Mouse (Mus musculus) layer of hippocampus, postnatal 14 days (tissue): ENCODE results near the gene Pkib. TPM values are rescaled to one million over a fixed set of nuclear protein-coding genes. Genes with fewer than 3 reads are reported as not detected.

ENCODE experiments used
- DNase-seq, 2 experiments: peaks; one replicate each; pipeline ENCODE4 v3.0.0; 2021 to 2022; ENCODE audit warnings: low spot score in 2 of 2, mixed read lengths in 1 of 2
- total RNA-seq, 2 experiments: library from RNA; stranded (reverse); gene quantifications; 2 replicates each; pipeline ENCODE4 v1.2.3; 2021

Pkib gene
- total RNA-seq, 2 experiments from 2014 or later = 7.6 to 10.5 TPM

GRCm38 (mm10) chr10:57727666-57728065, 95.9 kb downstream of the Pkib start:
- peak in 1 of 2 experiments; percentile 18 for DNase-seq

- no peak for DNase-seq
These were observed 99.9 kb downstream of the Pkib start for GRCm38 (mm10) chr10:57731672-57732071.

GRCm38 (mm10) chr10:57740733-57741132, 109.0 kb downstream of the Pkib start:
- DNase-seq = no peak

GRCm38 (mm10) chr10:57741351-57741750, 109.6 kb downstream of the Pkib start:
- no peak for DNase-seq

DNA sequence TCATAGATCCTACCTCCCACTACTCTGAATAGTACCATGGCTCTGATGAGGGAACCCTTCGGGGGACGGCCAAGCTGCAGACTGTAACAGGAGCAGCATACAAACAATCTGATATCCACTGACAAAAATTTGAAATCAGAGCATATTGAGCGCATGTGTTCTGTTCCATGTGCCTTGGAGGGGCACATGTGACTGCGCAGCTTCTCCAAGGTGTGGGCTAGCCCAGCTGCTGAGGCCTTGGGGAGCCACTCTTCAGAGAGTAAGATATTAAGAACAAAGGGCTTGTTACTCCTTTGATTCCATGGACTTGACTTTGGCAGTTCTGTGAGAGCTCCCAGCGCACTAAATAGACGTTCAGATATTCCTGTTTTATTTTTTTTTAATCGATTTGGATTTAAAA, 111.3 kb downstream of the Pkib start:
- peak in 1 of 2 experiments; percentile 1 for DNase-seq

GRCm38 (mm10) chr10:57743606-57744016, 111.8 kb downstream of the Pkib start:
- peak; percentile 68 to 73 for DNase-seq

- DNase-seq = peak; percentile 19 to 57
These were observed 112.5 kb downstream of the Pkib start for GRCm38 (mm10) chr10:57744128-57744765.

- no peak for DNase-seq
These were observed 113.7 kb downstream of the Pkib start for GRCm38 (mm10) chr10:57745452-57745851.

DNA sequence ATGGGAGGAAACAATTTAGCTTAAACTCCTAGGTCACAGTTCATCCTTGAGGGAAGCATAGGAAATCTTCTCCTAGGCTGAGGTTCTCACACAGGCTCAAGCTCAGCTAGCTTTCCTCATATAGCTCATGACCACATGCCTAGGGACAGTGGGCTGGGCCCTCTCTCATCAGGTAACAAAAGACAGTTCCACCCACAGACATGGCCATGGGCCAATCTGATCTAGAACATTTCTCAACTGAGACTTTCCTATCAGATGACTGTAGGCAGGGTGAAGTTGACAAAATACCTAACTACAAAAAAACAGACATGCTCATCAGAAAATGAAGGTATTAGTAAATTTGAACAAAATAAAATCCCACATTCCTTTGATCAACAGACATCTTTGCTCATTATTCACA, 115.3 kb downstream of the Pkib start:
- no peak for DNase-seq

- no peak for DNase-seq
These were observed 121.6 kb downstream of the Pkib start for GRCm38 (mm10) chr10:57753343-57753742.

- DNase-seq = no peak
These were observed 123.5 kb downstream of the Pkib start for GRCm38 (mm10) chr10:57755201-57755736.

DNA sequence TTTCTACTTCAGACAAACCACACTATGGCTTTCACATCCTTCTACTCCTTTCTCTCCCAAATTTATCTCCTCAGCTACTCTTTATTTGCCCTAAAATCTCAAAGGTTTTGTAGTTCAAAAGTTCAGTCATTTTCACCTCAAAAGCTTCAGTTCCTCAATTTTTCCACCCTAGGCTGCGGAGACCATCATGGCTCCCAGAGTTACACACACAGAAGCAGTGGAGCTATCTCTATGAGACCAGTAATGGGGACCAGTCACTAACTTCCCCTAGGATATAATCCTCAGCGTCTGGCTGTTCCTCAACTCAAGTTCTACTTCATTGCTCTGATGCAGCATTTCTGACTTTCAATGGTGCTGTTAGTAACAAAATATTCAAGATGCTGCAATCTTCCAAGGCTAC, 127.2 kb downstream of the Pkib start:
- DNase-seq = no peak

- no peak for DNase-seq
These were observed 128.9 kb downstream of the Pkib start for GRCm38 (mm10) chr10:57760694-57761093.

DNA sequence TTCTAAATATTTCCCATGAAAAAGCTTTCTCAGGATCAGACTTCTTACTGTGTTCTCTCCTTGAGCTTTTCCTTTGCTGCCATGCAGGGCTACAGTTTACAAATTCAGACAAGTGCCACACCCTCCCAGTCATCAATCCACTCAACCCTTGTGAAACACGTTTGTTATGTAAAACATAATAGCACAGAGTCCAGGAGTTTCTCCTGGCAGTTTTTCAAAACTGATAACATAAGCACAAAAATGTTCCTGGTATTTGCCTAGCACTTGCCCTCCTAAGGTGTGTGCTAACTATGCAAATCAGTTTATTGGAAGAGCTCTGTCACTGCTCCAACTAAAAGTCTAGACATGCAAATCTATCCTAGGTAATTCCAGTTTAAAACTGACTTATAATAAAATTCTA, 131.3 kb downstream of the Pkib start:
- DNase-seq = no peak

- DNase-seq = peak; percentile 42 to 65
These were observed 151.7 kb downstream of the Pkib start for GRCm38 (mm10) chr10:57783289-57784130.

- DNase-seq = peak; percentile 79 to 90
These were observed 152.5 kb downstream of the Pkib start for GRCm38 (mm10) chr10:57784131-57784875.

DNA sequence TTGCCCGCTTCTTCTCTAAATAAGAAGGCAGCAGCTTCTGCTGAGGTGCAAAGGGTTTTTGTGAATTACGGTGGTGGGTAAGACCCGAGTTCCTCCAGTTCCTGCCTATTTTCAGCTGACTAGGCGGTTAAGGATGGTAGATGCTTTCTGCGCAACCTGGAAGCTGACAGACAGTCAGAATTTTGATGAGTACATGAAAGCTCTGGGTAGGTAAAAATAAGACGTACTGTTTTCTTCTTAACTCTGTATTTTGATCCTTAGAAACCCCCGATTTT, 153.0 kb downstream of the Pkib start, which contains the start of gene Fabp7:
Fabp7 (plus strand) TSS at position 6 of the 275 bp plus-strand sequence.
- no peak for DNase-seq

DNA sequence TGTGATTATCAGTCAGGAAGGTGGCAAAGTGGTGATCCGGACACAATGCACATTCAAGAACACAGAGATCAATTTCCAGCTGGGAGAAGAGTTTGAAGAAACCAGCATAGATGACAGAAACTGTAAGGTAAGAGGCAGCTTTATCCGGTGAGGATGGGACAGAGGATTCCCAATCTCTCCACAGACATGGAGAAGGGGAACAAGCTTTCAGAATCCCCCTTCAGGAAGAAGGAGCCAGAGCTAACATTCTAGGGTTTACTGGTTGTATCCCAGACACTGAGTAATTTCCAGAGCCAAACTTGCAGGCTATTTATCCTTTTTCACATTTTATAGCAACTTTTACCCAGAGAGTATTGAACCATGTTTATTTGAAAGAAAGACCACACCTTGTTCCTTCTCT, 153.8 kb downstream of the Pkib start:
- no peak for DNase-seq
